Mouse (Mus musculus) heart, postnatal 0 days (tissue): ENCODE measurements around the gene Atp5e. TPM values are rescaled to one million over a fixed set of nuclear protein-coding genes. Genes with fewer than 3 reads are reported as not detected.

ENCODE experiments used
- ATAC-seq: fragments of 200-750 bp; cut with Nextera tagmentation; 2 replicates; pipeline ENCODE4 v1.8.0; 2017; ENCODE audit warnings: low read depth, moderate number of reproducible peaks, moderate library complexity; ENCODE audit not compliant: insufficient read depth
- DNase-seq: peaks from one replicate; pipeline ENCODE4 v3.0.0-alpha.2; 2016; ENCODE audit warnings: low spot score
- H3K27ac ChIP-seq: fragments of 300-500 bp; sonication (generic); 2 replicates; pipeline ENCODE4 v1.5.1; 2014; ENCODE audit warnings: low read depth, mild to moderate bottlenecking
- H3K27me3 ChIP-seq: fragments of 300-500 bp; sonication (generic); 2 replicates; pipeline ENCODE4 v1.6.1; 2014; ENCODE audit warnings: low read length, mixed read lengths; ENCODE audit not compliant: control insufficient read depth, insufficient read depth
- H3K36me3 ChIP-seq: fragments of 300-500 bp; sonication (generic); replicated peaks from 2 replicates; pipeline ENCODE4 v1.6.1; 2014; ENCODE audit warnings: low read length, mixed read lengths; ENCODE audit not compliant: control insufficient read depth, insufficient read depth
- H3K4me1 ChIP-seq: fragments of 300-500 bp; sonication (generic); 2 replicates; pipeline ENCODE4 v1.6.1; 2014; ENCODE audit warnings: antibody characterized with exemption; ENCODE audit not compliant: control insufficient read depth, insufficient read depth
- H3K4me2 ChIP-seq: fragments of 300-500 bp; sonication (generic); 2 replicates; pipeline ENCODE4 v1.6.1; 2014; ENCODE audit warnings: low read depth, mild to moderate bottlenecking, low read length, moderate library complexity
- H3K4me3 ChIP-seq: fragments of 300-500 bp; sonication (generic); 2 replicates; pipeline ENCODE4 v1.5.1; 2014; ENCODE audit warnings: low read depth, low read length
- H3K9ac ChIP-seq: fragments of 300-500 bp; sonication (generic); replicated peaks from 2 replicates; pipeline ENCODE4 v1.6.1; 2014; ENCODE audit warnings: low read depth, low read length, mixed read lengths
- H3K9me3 ChIP-seq: fragments of 300-500 bp; sonication (generic); replicated peaks from 2 replicates; pipeline ENCODE4 v1.6.1; 2016; ENCODE audit warnings: low read length; ENCODE audit not compliant: control insufficient read depth
- CTCF ChIP-seq: IDR thresholded peaks from 2 replicates; pipeline ENCODE4 v1.5.1; 2016; ENCODE audit warnings: antibody characterized with exemption, control low read depth, low read depth
- EP300 ChIP-seq: IDR thresholded peaks from 2 replicates; pipeline ENCODE4 v1.6.1; 2016; ENCODE audit warnings: antibody characterized with exemption, low read depth
- WGBS: fragments of 180-500 bp; shearing (Covaris S2); extraction: QIAGEN DNeasy Blood & Tissue Kit; methylation state at CpG from one replicate; pipeline ENCODE4 v1.1.7; 2014; 5-methylcytosine and 5-hydroxymethylcytosine counted together
- polyA plus RNA-seq: library from polyadenylated mRNA; unstranded; fragments of >200 nt; fragmentation: Nextera tagmentation; extraction: Ambion mirVana; gene quantifications from 2 replicates; pipeline ENCODE4 v1.2.1, GENCODE M21; 2015
- total RNA-seq: library from RNA; depleted of rRNA; stranded (reverse); fragments of >200 nt; gene quantifications from 2 replicates; pipeline ENCODE4 v1.2.3, GENCODE M21; 2014; ENCODE audit warnings: low replicate concordance; rRNA removed

The Atp5e gene
- total RNA-seq (761 and 1,121 TPM in 2 replicates), polyA plus RNA-seq (2,030 and 2,121 TPM in 2 replicates)

DNA sequence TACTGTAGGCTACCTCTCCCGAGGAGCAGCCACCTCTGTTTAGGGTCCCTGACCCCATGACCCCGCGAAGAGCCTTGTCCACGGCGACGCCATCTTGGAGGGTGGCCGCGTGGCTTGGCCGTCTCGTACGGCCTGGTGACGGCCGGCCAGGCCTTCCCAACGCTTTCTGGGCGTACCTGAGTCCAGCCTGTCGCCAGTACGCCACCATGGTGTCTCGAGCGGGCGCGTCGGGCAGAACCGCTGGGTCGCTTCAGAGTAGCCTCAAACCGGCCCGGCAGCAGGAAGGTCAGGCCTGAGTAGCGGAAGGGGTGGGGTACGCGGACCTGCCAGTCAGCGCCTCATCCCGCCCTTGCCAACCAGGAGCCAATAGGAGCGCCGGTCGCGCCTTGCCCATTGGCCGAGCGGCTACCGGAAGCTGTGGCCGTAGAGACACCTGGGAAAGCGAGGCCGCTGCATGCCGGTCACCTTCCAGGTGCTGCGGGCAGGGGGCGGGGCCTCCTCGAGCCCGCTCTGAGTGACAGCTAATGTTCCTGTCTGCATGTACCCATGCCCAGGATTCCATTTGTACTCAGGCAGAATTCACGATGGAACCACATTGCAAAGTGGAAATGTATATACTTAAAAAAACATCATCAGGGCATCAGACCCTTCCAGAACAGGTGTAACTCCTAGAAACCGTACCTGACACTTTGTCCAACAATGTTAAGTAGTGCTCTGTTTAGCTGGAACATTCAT, at the start of gene Atp5e:
Gene Atp5e, minus strand, starts transcription at position 317 of the 735 bp plus-strand sequence.
- peak within 1 kb of the TSS; percentile 64 for H3K4me3 ChIP-seq
- peak within 1 kb of the TSS; percentile 79 for H3K9ac ChIP-seq
- H3K27me3 ChIP-seq: no peaks in the 10 kb centered on the region
- peaks cover 12% of the 10 kb centered on the region; the same call in 1 of the 2 replicates for H3K4me1 ChIP-seq
- TF ChIP-seq EP300 (peak; percentile 95), CTCF (no peak)
- DNase-seq (peak; percentile 95), ATAC-seq (peak; percentile 100)
- H3K9me3 ChIP-seq: no peaks in the 10 kb centered on the region
- peak within 1 kb of the TSS; percentile 96 for H3K4me2 ChIP-seq
- WGBS: 2% methylated on average over 48 of the region's 48 CpGs
- H3K27ac ChIP-seq: peak within 1 kb of the TSS; percentile 77
- peaks cover 66% of the 10 kb centered on the region for H3K36me3 ChIP-seq

DNA sequence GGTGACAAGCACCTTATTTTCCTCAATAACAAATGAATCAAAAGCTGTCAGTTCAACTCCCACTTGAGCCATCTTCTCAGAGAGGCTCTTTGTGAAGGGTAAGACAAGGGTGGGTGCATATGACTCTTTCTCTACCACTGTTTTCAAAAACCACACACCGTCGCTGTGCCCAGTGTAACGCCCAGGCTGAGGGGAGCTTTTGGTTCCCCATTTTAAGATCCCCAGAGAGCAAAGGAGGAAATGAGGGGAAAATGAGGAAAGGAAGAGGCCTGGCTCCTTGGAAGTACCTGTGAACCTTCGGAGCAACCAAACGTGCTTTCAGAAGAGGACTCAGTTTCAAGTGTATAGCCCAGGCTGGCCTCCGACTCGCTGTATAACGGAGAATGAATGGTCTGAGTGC, 45.9 kb upstream of the Atp5e start:
- no peak for DNase-seq
- WGBS: 88% methylated on average over 8 of the region's 8 CpGs
- ATAC-seq: no peak

DNA sequence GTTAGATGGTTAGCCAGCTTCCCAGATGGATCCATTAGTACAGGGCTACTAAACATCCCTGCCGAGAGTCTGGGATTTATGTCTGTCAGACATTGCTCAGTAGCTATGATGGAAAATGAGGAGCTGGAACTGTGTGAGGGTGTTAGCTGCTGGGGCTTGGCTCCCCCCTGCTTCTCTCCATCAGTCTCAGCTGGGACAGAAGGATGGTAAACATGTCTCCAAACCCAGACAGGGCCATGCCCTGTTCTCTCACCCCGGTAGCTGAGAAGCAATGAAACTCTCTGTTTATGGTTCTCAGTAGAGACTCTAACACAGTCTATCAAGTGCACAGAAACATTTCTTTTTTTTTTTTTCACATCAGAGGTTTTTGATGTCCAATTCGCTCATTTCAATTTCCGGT, 44.1 kb upstream of the Atp5e start:
- H3K27ac ChIP-seq: no peak overlapping the region
- no peak overlapping the region for H3K9ac ChIP-seq
- no peak for TF ChIP-seq EP300
- no peak for TF ChIP-seq CTCF
- no peaks in the 10 kb centered on the region for H3K27me3 ChIP-seq
- H3K4me2 ChIP-seq: no peak overlapping the region
- no peak overlapping the region for H3K4me3 ChIP-seq
- no peaks in the 10 kb centered on the region for H3K4me1 ChIP-seq
- WGBS: 81% methylated on average over 4 of the region's 4 CpGs
- DNase-seq (no peak), ATAC-seq (no peak)
- no peaks in the 10 kb centered on the region for H3K36me3 ChIP-seq
- H3K9me3 ChIP-seq: no peaks in the 10 kb centered on the region

More for the DNA sequence above, 45.9 kb upstream of the Atp5e start:
- H3K4me2 ChIP-seq: no peak overlapping the region
- H3K36me3 ChIP-seq: no peaks in the 10 kb centered on the region
- H3K9ac ChIP-seq: no peak overlapping the region
- TF ChIP-seq EP300: no peak
- no peak for TF ChIP-seq CTCF
- H3K27ac ChIP-seq: no peak overlapping the region
- H3K9me3 ChIP-seq: no peaks in the 10 kb centered on the region
- H3K4me1 ChIP-seq: no peaks in the 10 kb centered on the region
- H3K4me3 ChIP-seq: no peak overlapping the region
- H3K27me3 ChIP-seq: no peaks in the 10 kb centered on the region

DNA sequence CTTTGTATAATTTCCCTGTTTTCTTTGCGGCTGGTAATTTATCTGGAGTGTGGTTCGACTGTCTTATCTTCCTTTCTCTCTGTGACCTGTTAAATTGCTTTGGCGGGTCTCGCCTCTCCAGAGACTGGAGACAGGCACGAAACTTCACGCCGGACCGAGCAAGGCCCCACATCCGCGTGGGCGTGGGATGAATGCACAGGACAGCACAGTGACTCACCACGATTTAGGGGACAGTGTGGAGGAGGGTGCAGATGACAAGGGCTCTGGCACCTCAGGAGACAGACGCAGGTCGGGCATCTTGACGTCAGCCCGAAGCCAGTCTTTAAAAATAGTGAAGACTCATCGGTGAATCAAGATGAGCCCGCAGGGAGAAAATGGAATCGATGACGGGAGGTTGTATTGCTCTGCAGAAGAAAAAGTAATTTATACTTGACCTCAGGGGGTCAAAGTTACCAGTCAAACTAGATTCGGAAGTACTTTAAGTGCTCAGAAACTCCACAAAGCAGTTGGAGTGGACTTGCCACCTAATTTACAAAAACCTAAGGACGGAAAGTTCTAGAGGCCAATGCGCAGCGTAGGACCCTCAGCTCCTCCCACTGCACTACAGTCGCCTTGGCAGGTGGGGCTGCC, 39.0 kb upstream of the Atp5e start:
- 44% methylated on average over 25 of the region's 25 CpGs for WGBS
- 0 out of 2 replicates have a peak, but pooled peaks have one; percentile 44 for ATAC-seq
- H3K9ac ChIP-seq: no peak overlapping the region
- H3K36me3 ChIP-seq: no peaks in the 10 kb centered on the region
- no peak for DNase-seq
- no peaks in the 10 kb centered on the region for H3K9me3 ChIP-seq
- H3K4me2 ChIP-seq: no peak overlapping the region
- no peak overlapping the region for H3K4me3 ChIP-seq
- no peaks in the 10 kb centered on the region for H3K27me3 ChIP-seq
- no peaks in the 10 kb centered on the region for H3K4me1 ChIP-seq
- TF ChIP-seq EP300 (no peak), CTCF (no peak)
- no peak overlapping the region for H3K27ac ChIP-seq

DNA sequence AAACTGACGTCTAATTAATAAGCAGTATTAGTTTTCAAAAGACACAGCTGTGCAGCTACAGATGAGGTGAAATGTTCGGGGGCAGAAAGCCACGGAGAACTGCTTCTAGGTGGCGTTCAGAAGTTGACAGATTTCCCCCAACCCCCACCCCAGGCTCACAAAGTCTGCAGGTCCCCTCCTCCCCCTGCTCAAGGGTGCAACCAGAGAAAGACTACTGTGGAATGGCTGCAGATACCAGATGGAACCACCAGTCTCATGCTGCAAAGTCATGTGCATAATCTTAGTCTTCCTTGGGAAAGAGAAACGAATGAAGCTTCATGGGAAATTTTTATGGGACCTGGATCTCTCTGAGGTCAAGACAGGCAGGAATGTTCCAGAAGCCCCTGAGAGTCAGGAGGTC, 38.4 kb upstream of the Atp5e start:
- Histone ChIP-seq H3K9ac (no peak overlapping the region), H3K27me3 (no peaks in the 10 kb centered on the region), H3K4me3 (no peak overlapping the region), H3K4me1 (no peaks in the 10 kb centered on the region), H3K4me2 (no peak overlapping the region), H3K27ac (no peak overlapping the region), H3K9me3 (no peaks in the 10 kb centered on the region), H3K36me3 (no peaks in the 10 kb centered on the region)
- TF ChIP-seq CTCF: no peak
- ATAC-seq: no peak
- no peak for DNase-seq
- 53% methylated on average over 5 of the region's 5 CpGs for WGBS
